Comparison of ENCODE assay signal across 8 mouse cellular contexts in the genomic region with DNA sequence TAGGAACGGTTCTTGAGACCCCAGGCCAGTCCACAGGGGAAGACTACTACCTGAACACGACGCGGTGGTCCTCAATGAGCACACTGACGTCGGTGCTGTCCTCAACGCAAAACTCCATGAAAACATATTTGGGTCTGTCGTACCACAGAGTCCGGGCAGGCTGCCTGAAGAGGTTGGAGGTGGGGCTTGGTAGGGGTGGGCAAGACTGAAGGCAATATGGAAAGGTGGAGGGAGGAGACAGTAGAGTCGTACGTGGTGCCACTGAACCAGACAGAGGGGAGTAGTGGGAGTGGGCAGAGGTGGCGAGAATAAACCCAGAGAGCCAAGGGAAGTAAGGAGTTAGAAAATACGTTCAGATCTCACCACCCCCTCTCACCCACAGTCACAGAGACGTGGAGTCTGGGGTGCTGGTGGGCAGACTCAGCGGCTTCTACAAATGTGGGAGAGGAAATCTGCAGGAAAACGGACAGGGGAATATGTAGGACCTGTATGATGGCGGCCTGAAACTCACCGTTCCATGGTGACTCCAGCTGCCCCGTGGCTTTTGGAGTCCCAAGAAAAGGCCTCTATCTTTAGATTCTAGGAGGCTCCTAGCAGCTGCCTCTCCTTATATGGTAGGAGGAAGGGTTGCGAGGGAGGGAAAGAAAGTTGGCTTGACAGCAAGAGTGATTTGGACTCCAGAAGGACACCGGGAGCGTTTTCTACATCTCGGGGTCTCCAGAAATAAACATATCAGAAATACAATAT. TPM values are rescaled to one million over a fixed set of nuclear protein-coding genes. Genes with fewer than 3 reads are reported as not detected.
DNase-seq lines count a peak whose midpoint lies in the region; ATAC-seq lines count a peak whose summit lies in the region.

A gene (minus strand): TSS at position 692 of the 747 bp plus-strand sequence.

- ATAC-seq in heart, embryonic 12.5 days (ENCODE audit: insufficient number of reproducible peaks, low FRiP score) = peak; percentile 63
- peak; percentile 17; the same call in 1 of the 2 replicates for ATAC-seq in midbrain, embryonic 12.5 days (ENCODE audit: low FRiP score, low read depth)

- peak within 1 kb of the TSS; percentile 98 for H3K4me2 ChIP-seq in heart, embryonic 12.5 days
- H3K4me2 ChIP-seq in midbrain, embryonic 12.5 days (replicated peaks) = peak within 1 kb of the TSS; percentile 91

- intact Hi-C loops in left cerebral cortex, postnatal 36 days (cut with DNase I) = no loop called here

- no peaks in the 10 kb centered on the region for H3K9me3 ChIP-seq in heart, embryonic 12.5 days (replicated peaks)
- no peaks in the 10 kb centered on the region for H3K9me3 ChIP-seq in midbrain, embryonic 12.5 days

- peaks cover 25% of the 10 kb centered on the region for H3K36me3 ChIP-seq in heart, embryonic 12.5 days
- peaks cover 4% of the 10 kb centered on the region for H3K36me3 ChIP-seq in midbrain, embryonic 12.5 days

- H3K9ac ChIP-seq in heart, embryonic 12.5 days = peak within 1 kb of the TSS; percentile 83
- peak within 1 kb of the TSS; percentile 75 for H3K9ac ChIP-seq in midbrain, embryonic 12.5 days (replicated peaks)

- 2% methylated on average over 23 of the region's 23 CpGs for WGBS in heart, embryonic 12.5 days
- 8% methylated on average over 23 of the region's 23 CpGs for WGBS in midbrain, embryonic 12.5 days

- peak within 1 kb of the TSS; percentile 89 for H3K4me3 ChIP-seq in heart, embryonic 12.5 days
- peak within 1 kb of the TSS; percentile 83 for H3K4me3 ChIP-seq in midbrain, embryonic 12.5 days

- no peaks in the 10 kb centered on the region for H3K27me3 ChIP-seq in heart, embryonic 12.5 days (replicated peaks)
- H3K27me3 ChIP-seq in midbrain, embryonic 12.5 days = no peaks in the 10 kb centered on the region; the same call in 1 of the 2 replicates

- peak within 1 kb of the TSS; percentile 96 for H3K27ac ChIP-seq in heart, embryonic 12.5 days (ENCODE audit: poor library complexity, severe bottlenecking)
- H3K27ac ChIP-seq in midbrain, embryonic 12.5 days (replicated peaks) = peak within 1 kb of the TSS; percentile 85

- H3K4me1 ChIP-seq in heart, embryonic 12.5 days (replicated peaks) = peaks cover 29% of the 10 kb centered on the region
- peaks cover 24% of the 10 kb centered on the region for H3K4me1 ChIP-seq in midbrain, embryonic 12.5 days

- DNase-seq in right cerebral cortex, adult 2 months (ENCODE audit: low spot score in 2 of 2) = peak; percentile 18 to 63
- no peak for DNase-seq in right cerebral cortex, postnatal 4 days
- DNase-seq in cerebellum, postnatal 10 days = peak; percentile 59 to 66
- DNase-seq in left cerebral cortex, postnatal 36 days (ENCODE audit: low spot score in 2 of 2) = peak; percentile 23 to 64
- DNase-seq in thymus, postnatal 0 days (ENCODE audit: low spot score) = no peak
- no peak for DNase-seq in right cerebral cortex, postnatal 25 days

RNA-seq across cellular contexts. Expression of the gene that starts here (rescaled TPM):
- 6.7 and 14.0 TPM in 2 replicates for polyA plus RNA-seq in heart, embryonic 12.5 days (2016; fragmentation: Nextera tagmentation; extraction: Ambion mirVana)
- 1 to 10 TPM; 5.5 to 7.6 TPM for total RNA-seq in left cerebral cortex, postnatal 36 days (2021)
- 5.6 and 7.8 TPM in 2 replicates for polyA plus RNA-seq in midbrain, embryonic 12.5 days (2016; fragmentation: Nextera tagmentation; extraction: Ambion mirVana)
- polyA plus RNA-seq in thymus, postnatal 0 days (2015; fragmentation: Nextera tagmentation; extraction: Ambion mirVana) = 1.5 and 2.2 TPM in 2 replicates

Comparison
In these comparisons a context has a peak if more than half of its experiments do, and no peak if none do; other contexts are left out.
1. DNase-seq: peak in right cerebral cortex, adult 2 months (2 of 2), cerebellum, postnatal 10 days (2 of 2) and left cerebral cortex, postnatal 36 days (2 of 2); none in right cerebral cortex, postnatal 4 days (single experiment), thymus, postnatal 0 days (single experiment) and right cerebral cortex, postnatal 25 days (single experiment).